Mouse (Mus musculus) brain, embryonic 14.5 days (tissue): ENCODE measurements around the gene Spata45. TPM values are rescaled to one million over a fixed set of nuclear protein-coding genes. Genes with fewer than 3 reads are reported as not detected.
"Not testable (repeated sequence)": the region's sequence is repeated elsewhere in the genome, so short reads cannot be mapped to it uniquely, and the experiment has no call there.

ENCODE experiments used
- DNase-seq: peaks from one replicate; pipeline ENCODE4 v3.0.0-alpha.2; 2011; ENCODE audit warnings: low read depth
- CTCF ChIP-seq: fragments of 200-500 bp; IDR thresholded peaks from 2 replicates; pipeline ENCODE4 v1.5.1; 2012; ENCODE audit warnings: inconsistent platforms, mild to moderate bottlenecking, moderate library complexity, borderline replicate concordance; ENCODE audit not compliant: insufficient read depth, insufficient read length; ENCODE audit errors: extremely low read depth
- POLR2A ChIP-seq: fragments of 200-500 bp; IDR thresholded peaks from 2 replicates; pipeline ENCODE4 v1.6.1; 2012; ENCODE audit warnings: mild to moderate bottlenecking, inconsistent platforms, borderline replicate concordance; ENCODE audit not compliant: poor library complexity, insufficient read depth, insufficient read length, severe bottlenecking; ENCODE audit errors: extremely low read depth
- polyA plus RNA-seq: library from polyadenylated mRNA; depleted of rRNA; stranded (reverse); fragments of >200 nt; gene quantifications from 2 replicates; pipeline ENCODE4 v1.2.3, GENCODE M21; 2012

The Spata45 gene
- polyA plus RNA-seq, 1 experiment = not detected

GRCm38 (mm10) chr1:191021016-191021415, 15.4 kb upstream of the Spata45 start:
- TF ChIP-seq CTCF (no peak), POLR2A (no peak)
- DNase-seq = peak; percentile 47

GRCm38 (mm10) chr1:191023140-191023539, 13.3 kb upstream of the Spata45 start:
- DNase-seq = no peak
- TF ChIP-seq POLR2A (no peak), CTCF (no peak)

- DNase-seq = not testable (repeated sequence)
Measured at GRCm38 (mm10) chr1:191023806-191024205, 12.6 kb upstream of the Spata45 start.

- TF ChIP-seq CTCF (no peak), POLR2A (no peak)
- peak; percentile 59 for DNase-seq
Measured at GRCm38 (mm10) chr1:191025016-191026012, 11.1 kb upstream of the Spata45 start.

- peak; percentile 100 for DNase-seq
- TF ChIP-seq CTCF = no peak
- peak; percentile 62 for TF ChIP-seq POLR2A
Measured at GRCm38 (mm10) chr1:191026021-191026713, 10.3 kb upstream of the Spata45 start, which contains the start of gene Flvcr1. TSS of gene Flvcr1 (minus strand) at chr1:191026158.

GRCm38 (mm10) chr1:191030182-191030581, 6.3 kb upstream of the Spata45 start:
- no peak for DNase-seq
- no peak for TF ChIP-seq CTCF
- no peak for TF ChIP-seq POLR2A

- DNase-seq = not testable (repeated sequence)
Measured at GRCm38 (mm10) chr1:191030922-191031425, 5.5 kb upstream of the Spata45 start.

GRCm38 (mm10) chr1:191035649-191036048, 790 bp upstream of the Spata45 start:
- peak; percentile 57 for DNase-seq
- TF ChIP-seq POLR2A (no peak), CTCF (no peak)

GRCm38 (mm10) chr1:191037999-191038398, 1.6 kb downstream of the Spata45 start:
- TF ChIP-seq CTCF = no peak
- DNase-seq = no peak

GRCm38 (mm10) chr1:191041352-191041751, 4.9 kb downstream of the Spata45 start:
- no peak for TF ChIP-seq CTCF
- no peak for TF ChIP-seq POLR2A
- no peak for DNase-seq

- no peak for TF ChIP-seq POLR2A
- TF ChIP-seq CTCF = no peak
- no peak for DNase-seq
Measured at GRCm38 (mm10) chr1:191042106-191042505, 5.7 kb downstream of the Spata45 start.

GRCm38 (mm10) chr1:191042688-191043087, 6.2 kb downstream of the Spata45 start:
- DNase-seq = no peak
- TF ChIP-seq CTCF (no peak), POLR2A (no peak)
